ENCODE assay signal across 11 mouse cellular contexts in the genomic region with DNA sequence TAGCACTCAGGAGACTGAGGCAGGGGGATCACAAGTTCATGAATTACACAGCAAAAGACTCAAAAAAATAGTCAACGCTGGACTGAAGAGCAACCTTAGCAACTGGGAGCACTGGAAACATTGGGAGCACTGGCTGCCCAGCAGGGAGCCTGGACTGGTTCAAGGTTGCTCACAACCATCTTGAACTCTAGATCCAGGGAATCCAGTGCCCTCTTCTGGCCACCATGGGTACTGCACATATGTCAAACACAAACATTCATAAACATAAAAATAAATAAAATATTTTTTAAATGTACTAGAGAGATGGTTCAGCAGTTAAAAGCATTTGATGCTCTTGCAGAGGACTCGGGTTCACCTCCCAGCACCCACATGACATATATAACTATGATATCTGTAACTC. TPM values are rescaled to one million over a fixed set of nuclear protein-coding genes. Genes with fewer than 3 reads are reported as not detected.
DNase-seq lines count a peak whose midpoint lies in the region; ATAC-seq and TF ChIP-seq lines count a peak whose summit lies in the region.
"Had no signal": no experiment of that assay in that cellular context is flagged by ENCODE, and none has a peak within 500 bp of the region (broad histone marks: within the 10 kb centered on the region; RNA-seq: fewer than 3 reads in every experiment).

No protein-coding gene starts in this region.

- no peaks in the 10 kb centered on the region for H3K4me1 ChIP-seq in heart, postnatal 0 days (ENCODE audit: control insufficient read depth, insufficient read depth)
- H3K4me1 ChIP-seq in heart, embryonic 11.5 days (ENCODE audit: control insufficient read depth, insufficient read depth, low read length): no peaks in the 10 kb centered on the region
- no peaks in the 10 kb centered on the region for H3K4me1 ChIP-seq in thymus, adult 2 months (replicated peaks; ENCODE audit: control insufficient read depth, insufficient read depth, low read length)
- no peaks in the 10 kb centered on the region for H3K4me1 ChIP-seq in liver, postnatal 0 days (ENCODE audit: insufficient read depth)
- H3K4me1 ChIP-seq in midbrain, embryonic 10.5 days: no peaks in the 10 kb centered on the region
- H3K4me1 ChIP-seq: hindbrain, embryonic 10.5 days; limb, embryonic 13.5 days had no signal

- TF ChIP-seq EP300 in heart, postnatal 0 days (IDR thresholded peaks at IDR 0.05; ENCODE audit: low read depth): no peak
- TF ChIP-seq EP300 in liver, postnatal 0 days (IDR thresholded peaks at IDR 0.05; ENCODE audit: low read depth): no peak

- no peak overlapping the region for H3K9ac ChIP-seq in heart, postnatal 0 days (replicated peaks; ENCODE audit: low read depth, low read length)
- H3K9ac ChIP-seq in heart, embryonic 11.5 days (ENCODE audit: low read depth, low read length): no peak overlapping the region
- H3K9ac ChIP-seq in liver, postnatal 0 days (replicated peaks): no peak overlapping the region
- H3K9ac ChIP-seq: limb, embryonic 13.5 days had no signal

- TF ChIP-seq CTCF in heart, postnatal 0 days (IDR thresholded peaks at IDR 0.05; ENCODE audit: low read depth): peak; percentile 33; the same call in 1 of the 2 replicates
- TF ChIP-seq CTCF in thymus, adult 2 months (IDR thresholded peaks at IDR 0.05; ENCODE audit: borderline replicate concordance, control insufficient read depth, extremely low read depth, insufficient read depth, low read length, poor library complexity): peak; percentile 46; the same call in 1 of the 2 replicates
- TF ChIP-seq CTCF in liver, postnatal 0 days (IDR thresholded peaks at IDR 0.05; ENCODE audit: low read depth): peak; percentile 71

- no peak overlapping the region for H3K4me3 ChIP-seq in heart, postnatal 0 days (ENCODE audit: low read depth, low read length)
- no peak overlapping the region for H3K4me3 ChIP-seq in heart, embryonic 11.5 days (ENCODE audit: low read depth, low read length)
- no peak overlapping the region for H3K4me3 ChIP-seq in thymus, adult 2 months (ENCODE audit: control insufficient read depth, insufficient read depth, low read length)
- H3K4me3 ChIP-seq in liver, postnatal 0 days (ENCODE audit: low read depth, low read length): no peak overlapping the region
- no peak overlapping the region for H3K4me3 ChIP-seq in midbrain, embryonic 10.5 days
- H3K4me3 ChIP-seq: hindbrain, embryonic 10.5 days; limb, embryonic 13.5 days had no signal

- H3K9me3 ChIP-seq in heart, postnatal 0 days (replicated peaks; ENCODE audit: control insufficient read depth, low read length): no peaks in the 10 kb centered on the region
- no peaks in the 10 kb centered on the region for H3K9me3 ChIP-seq in heart, embryonic 11.5 days (replicated peaks; ENCODE audit: control insufficient read depth, low read length)
- H3K9me3 ChIP-seq in liver, postnatal 0 days (ENCODE audit: low read length): no peaks in the 10 kb centered on the region
- H3K9me3 ChIP-seq in midbrain, embryonic 10.5 days (replicated peaks): no peaks in the 10 kb centered on the region
- H3K9me3 ChIP-seq: limb, embryonic 13.5 days had no signal

- H3K27ac ChIP-seq in heart, postnatal 0 days (ENCODE audit: low read depth): no peak overlapping the region
- no peak overlapping the region for H3K27ac ChIP-seq in heart, embryonic 11.5 days (ENCODE audit: low read depth, low read length)
- H3K27ac ChIP-seq in thymus, adult 2 months (ENCODE audit: control insufficient read depth, insufficient read depth, low read length): no peak overlapping the region
- no peak overlapping the region for H3K27ac ChIP-seq in liver, postnatal 0 days (ENCODE audit: low read depth)
- H3K27ac ChIP-seq in midbrain, embryonic 10.5 days (replicated peaks): no peak overlapping the region
- H3K27ac ChIP-seq: hindbrain, embryonic 10.5 days; limb, embryonic 13.5 days had no signal

- no peaks in the 10 kb centered on the region for H3K36me3 ChIP-seq in heart, postnatal 0 days (replicated peaks; ENCODE audit: control insufficient read depth, insufficient read depth, low read length)
- no peaks in the 10 kb centered on the region for H3K36me3 ChIP-seq in heart, embryonic 11.5 days (ENCODE audit: control insufficient read depth, insufficient read depth, low read length)
- no peaks in the 10 kb centered on the region for H3K36me3 ChIP-seq in thymus, adult 2 months (ENCODE audit: control insufficient read depth, insufficient read depth, low read length)
- no peaks in the 10 kb centered on the region for H3K36me3 ChIP-seq in liver, postnatal 0 days (replicated peaks; ENCODE audit: insufficient read depth, low read length)
- no peaks in the 10 kb centered on the region for H3K36me3 ChIP-seq in midbrain, embryonic 10.5 days
- H3K36me3 ChIP-seq: hindbrain, embryonic 10.5 days had no signal

- no peak for ATAC-seq in heart, postnatal 0 days (ENCODE audit: insufficient read depth, low read depth)
- no peak for ATAC-seq in heart, embryonic 11.5 days (replicated peaks; ENCODE audit: insufficient number of reproducible peaks, low FRiP score, low TSS enrichment)
- no peak for ATAC-seq in liver, postnatal 0 days
- ATAC-seq in activated CD4-positive, CD25-positive, alpha-beta regulatory T cell, adult 4 months: no peak
- ATAC-seq in frontal cortex, adult (ENCODE audit: low TSS enrichment): no peak
- ATAC-seq: forebrain, embryonic 16.5 days had no signal

- DNase-seq in heart, postnatal 0 days (ENCODE audit: low spot score): no peak
- DNase-seq in thymus, adult 2 months: peak; percentile 40
- no peak for DNase-seq in thymus, adult 18-20 months
- peak; percentile 49 for DNase-seq in liver, postnatal 0 days
- no peak for DNase-seq in midbrain, embryonic 10.5 days (ENCODE audit: low spot score)

- no peak for TF ChIP-seq POLR2A in thymus, adult 2 months (IDR thresholded peaks at IDR 0.05; ENCODE audit: control insufficient read depth, extremely low read depth, insufficient read depth, low read length, poor library complexity)

- no peak overlapping the region for H3K4me2 ChIP-seq in heart, postnatal 0 days (ENCODE audit: low read depth, low read length)
- no peak overlapping the region for H3K4me2 ChIP-seq in heart, embryonic 11.5 days
- H3K4me2 ChIP-seq in liver, postnatal 0 days (ENCODE audit: low read depth, low read length): no peak overlapping the region
- H3K4me2 ChIP-seq: limb, embryonic 13.5 days had no signal

- WGBS in heart, postnatal 0 days: 54% methylated on average over 2 of the region's 2 CpGs
- 38% methylated on average over 2 of the region's 2 CpGs for WGBS in heart, embryonic 11.5 days (ENCODE audit: insufficient replicate concordance)
- 57% methylated on average over 2 of the region's 2 CpGs for WGBS in thymus, adult 2 months
- 51% methylated on average over 2 of the region's 2 CpGs for WGBS in liver, postnatal 0 days (ENCODE audit: insufficient replicate concordance)
- WGBS in midbrain, embryonic 10.5 days: 54% methylated on average over 2 of the region's 2 CpGs

- no peaks in the 10 kb centered on the region for H3K27me3 ChIP-seq in heart, postnatal 0 days (ENCODE audit: control insufficient read depth, insufficient read depth, low read length)
- H3K27me3 ChIP-seq in heart, embryonic 11.5 days (ENCODE audit: control insufficient read depth, insufficient read depth, low read length): peaks cover 5% of the 10 kb centered on the region; the same call in 1 of the 2 replicates
- H3K27me3 ChIP-seq in thymus, adult 2 months (ENCODE audit: control insufficient read depth, insufficient read depth, low read length): no peaks in the 10 kb centered on the region
- H3K27me3 ChIP-seq in liver, postnatal 0 days (ENCODE audit: insufficient read depth, low read length): no peaks in the 10 kb centered on the region
- H3K27me3 ChIP-seq in midbrain, embryonic 10.5 days (ENCODE audit: low read depth, poor library complexity, severe bottlenecking): no peaks in the 10 kb centered on the region; the same call in none of the 2 replicates

RNA-seq across cellular contexts. Expression of a gene that starts 26.9 kb away (rescaled TPM):
- 2.3 and 3.4 TPM in 2 replicates for total RNA-seq in heart, postnatal 0 days (2014; rRNA removed; ENCODE audit: low replicate concordance)
- polyA plus RNA-seq in heart, postnatal 0 days (2015; fragmentation: Nextera tagmentation; extraction: Ambion mirVana): 0.87 and 0.93 TPM in 2 replicates
- 0.87 and 0.97 TPM in 2 replicates for polyA plus RNA-seq in heart, embryonic 11.5 days (2014; fragmentation: Nextera tagmentation; extraction: Ambion mirVana)
- 4.2 and 6.5 TPM in 2 replicates for polyA plus RNA-seq in thymus, adult 2 months (2012; rRNA removed)
- polyA plus RNA-seq in liver, postnatal 0 days (2015; fragmentation: Nextera tagmentation; extraction: Ambion mirVana): 0.32 and 0.38 TPM in 2 replicates
- under 1 TPM; 0.24 to 0.25 TPM for polyA plus RNA-seq in activated CD4-positive, CD25-positive, alpha-beta regulatory T cell, adult 4 months (2017; shearing (Covaris generic))
- 0.12 and 0.27 TPM in 2 replicates for polyA plus RNA-seq in midbrain, embryonic 10.5 days (2016; fragmentation: Nextera tagmentation; extraction: Ambion mirVana)

RNA-seq across cellular contexts. Expression of a gene that starts 59.4 kb away (rescaled TPM):
- total RNA-seq in heart, postnatal 0 days (2014; rRNA removed; ENCODE audit: low replicate concordance): 26.2 and 45.3 TPM in 2 replicates
- 32.0 TPM in 2 replicates for polyA plus RNA-seq in heart, postnatal 0 days (2015; fragmentation: Nextera tagmentation; extraction: Ambion mirVana)
- polyA plus RNA-seq in heart, embryonic 11.5 days (2014; fragmentation: Nextera tagmentation; extraction: Ambion mirVana): 55.7 and 57.1 TPM in 2 replicates
- 237 and 275 TPM in 2 replicates for polyA plus RNA-seq in thymus, adult 2 months (2012; rRNA removed)
- 23.1 and 23.8 TPM in 2 replicates for polyA plus RNA-seq in liver, postnatal 0 days (2015; fragmentation: Nextera tagmentation; extraction: Ambion mirVana)
- 100 to 1,000 TPM; 251 to 266 TPM for polyA plus RNA-seq in activated CD4-positive, CD25-positive, alpha-beta regulatory T cell, adult 4 months (2017; shearing (Covaris generic))
- polyA plus RNA-seq in midbrain, embryonic 10.5 days (2016; fragmentation: Nextera tagmentation; extraction: Ambion mirVana): 81.8 and 83.0 TPM in 2 replicates

Comparison
In these comparisons a context has a peak if more than half of its experiments do, and no peak if none do; other contexts are left out.
1. DNase-seq: peak in thymus, adult 2 months (single experiment) and liver, postnatal 0 days (single experiment); none in heart, postnatal 0 days (single experiment), thymus, adult 18-20 months (0 of 2) and midbrain, embryonic 10.5 days (single experiment).
2. Peak in every context shown above with its lines, with median percentiles within 50 percentile points of each other: CTCF ChIP-seq.